In the genomic region with DNA sequence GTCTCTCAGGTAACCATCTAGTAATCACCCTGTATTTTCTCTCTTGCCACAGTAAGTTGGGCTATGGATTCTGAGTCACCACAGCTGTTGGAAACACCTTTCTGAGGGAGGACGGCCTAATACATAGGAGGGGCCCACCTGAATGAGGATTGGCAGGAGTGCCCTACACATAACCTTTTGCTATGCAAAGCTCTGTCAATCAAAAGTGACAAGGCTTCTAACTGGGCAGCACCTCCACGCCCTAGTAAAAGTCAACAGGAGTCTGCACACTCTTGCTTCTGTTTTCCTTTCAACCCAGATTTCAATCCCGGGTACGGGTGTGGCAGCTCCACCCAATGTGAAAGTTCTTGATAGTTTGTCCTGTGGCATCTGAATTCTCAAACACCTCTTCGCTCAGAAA, we compare ENCODE assay signal across 24 mouse cellular contexts.
"Had no signal": no experiment of that assay in that cellular context is flagged by ENCODE, and none has a peak within 500 bp of the region (broad histone marks: within the 10 kb centered on the region; RNA-seq: fewer than 3 reads in every experiment).

No protein-coding gene starts in this region.

- H3K27me3 ChIP-seq: liver, embryonic 13.5 days; liver, embryonic 15.5 days; lung, embryonic 15.5 days; megakaryocyte, embryonic 14.5 days; midbrain, embryonic 13.5 days; neural tube, embryonic 13.5 days; neural tube, embryonic 15.5 days had no signal

- H3K9ac ChIP-seq: liver, embryonic 13.5 days; liver, embryonic 15.5 days; liver, postnatal 0 days; lung, embryonic 15.5 days; midbrain, embryonic 13.5 days; neural tube, embryonic 13.5 days; neural tube, embryonic 15.5 days had no signal

- H3K4me1 ChIP-seq: liver, embryonic 13.5 days; liver, embryonic 15.5 days; lung, embryonic 15.5 days; megakaryocyte, embryonic 14.5 days; midbrain, embryonic 13.5 days; neural tube, embryonic 13.5 days; neural tube, embryonic 15.5 days had no signal

- H3K4me3 ChIP-seq: liver, embryonic 13.5 days; liver, embryonic 15.5 days; lung, embryonic 15.5 days; megakaryocyte, embryonic 14.5 days; midbrain, embryonic 13.5 days; myocyte; neural tube, embryonic 13.5 days; neural tube, embryonic 15.5 days had no signal

- DNase-seq: liver, embryonic 13.5 days; liver, postnatal 0 days; lung, adult 2 months; lung, postnatal 14 days; lung, postnatal 36 days; retina, postnatal 1 day; right cerebral cortex, adult 18-20 months; right cerebral cortex, postnatal 25 days; right cerebral cortex, postnatal 4 days; spleen, adult 18-20 months; thymus, adult 18-20 months; thymus, postnatal 14 days; thymus, postnatal 36 days had no signal

- H3K9me3 ChIP-seq: liver, embryonic 13.5 days; liver, embryonic 15.5 days; lung, embryonic 15.5 days; megakaryocyte, embryonic 14.5 days; midbrain, embryonic 13.5 days; neural tube, embryonic 13.5 days; neural tube, embryonic 15.5 days had no signal

- H3K36me3 ChIP-seq: liver, embryonic 13.5 days; liver, embryonic 15.5 days; lung, embryonic 15.5 days; midbrain, embryonic 13.5 days; neural tube, embryonic 13.5 days; neural tube, embryonic 15.5 days had no signal

- H3K4me2 ChIP-seq: liver, embryonic 13.5 days; liver, embryonic 15.5 days; lung, embryonic 15.5 days; midbrain, embryonic 11.5 days; midbrain, embryonic 13.5 days; neural tube, embryonic 13.5 days; neural tube, embryonic 15.5 days had no signal

- ATAC-seq: liver, postnatal 0 days; lung, postnatal 0 days; midbrain, embryonic 13.5 days; midbrain, embryonic 16.5 days had no signal

- H3K27ac ChIP-seq: liver, embryonic 13.5 days; liver, embryonic 15.5 days; lung, embryonic 15.5 days; macrophage; midbrain, embryonic 13.5 days; neural tube, embryonic 13.5 days; neural tube, embryonic 15.5 days had no signal
